8 mouse cellular contexts compared by ENCODE assay signal in the genomic region with DNA sequence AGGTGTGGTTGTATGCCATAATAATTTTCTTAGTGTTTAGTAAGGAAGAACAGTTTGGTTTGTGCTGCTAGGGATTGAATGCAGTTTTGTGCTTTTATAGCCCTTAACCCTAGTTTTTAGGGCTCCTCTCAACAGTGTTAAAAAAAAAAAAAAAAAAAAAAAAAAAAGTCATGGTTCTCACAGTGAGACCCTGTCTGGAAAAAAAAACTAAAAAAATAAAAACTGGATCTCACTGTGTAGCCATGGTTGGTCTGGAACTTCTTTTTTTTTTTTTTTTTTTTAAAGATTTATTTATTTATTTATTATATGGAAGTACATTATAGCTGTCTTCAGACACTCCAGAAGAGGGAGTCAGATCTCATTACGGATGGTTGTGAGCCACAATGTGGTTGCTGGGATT. TPM values are rescaled to one million over a fixed set of nuclear protein-coding genes. Genes with fewer than 3 reads are reported as not detected.
DNase-seq lines count a peak whose midpoint lies in the region; ATAC-seq and TF ChIP-seq lines count a peak whose summit lies in the region.
"Not testable (repeated sequence)": the region's sequence is repeated elsewhere in the genome, so short reads cannot be mapped to it uniquely, and the experiment has no call there.

No protein-coding gene starts in this region.

- WGBS in embryonic facial prominence, embryonic 15.5 days, result 84% methylated on average over 1 of the region's 1 CpGs
- 75% methylated on average over 1 of the region's 1 CpGs for WGBS in heart, embryonic 12.5 days
- WGBS in hindbrain, embryonic 14.5 days, result 55% methylated on average over 1 of the region's 1 CpGs
- WGBS in limb, embryonic 13.5 days, result 81% methylated on average over 1 of the region's 1 CpGs
- whole genome bisulfite sequencing in liver, embryonic 15.5 days (ENCODE audit: insufficient replicate concordance), result 93% methylated on average over 1 of the region's 1 CpGs
- 69% methylated on average over 1 of the region's 1 CpGs for WGBS in stomach, embryonic 15.5 days

- H3K9me3 ChIP-seq in ES-E14 (ENCODE audit: control insufficient read depth, insufficient read depth, low read depth, low read length); embryonic facial prominence, embryonic 15.5 days (replicated peaks); heart, embryonic 12.5 days (replicated peaks); hindbrain, embryonic 14.5 days (ENCODE audit: control insufficient read depth, low read length); limb, embryonic 13.5 days; liver, embryonic 15.5 days (replicated peaks); megakaryocyte, embryonic 14.5 days; stomach, embryonic 15.5 days: not testable (repeated sequence)

- H3K4me3 ChIP-seq in ES-E14 (ENCODE audit: insufficient read depth in 1 of 2, low read depth in 1 of 2, low read length in 2 of 2, poor library complexity in 1 of 2, severe bottlenecking in 1 of 2), result peak overlapping the region in 1 of 2 experiments; percentile 84; a peak in 1 of 4 replicates
- H3K4me3 ChIP-seq in embryonic facial prominence, embryonic 15.5 days (replicated peaks); heart, embryonic 12.5 days; hindbrain, embryonic 14.5 days (replicated peaks; ENCODE audit: low read length); stomach, embryonic 15.5 days (replicated peaks): not testable (repeated sequence)
- H3K4me3 ChIP-seq in limb, embryonic 13.5 days, result peak overlapping the region; percentile 71; the same call in 1 of the 2 replicates
- peak overlapping the region; percentile 76; the same call in 1 of the 2 replicates for H3K4me3 ChIP-seq in liver, embryonic 15.5 days (replicated peaks)
- H3K4me3 ChIP-seq in megakaryocyte, embryonic 14.5 days (replicated peaks), result peak overlapping the region; percentile 98

- not testable (repeated sequence) for H3K9ac ChIP-seq in ES-E14 (ENCODE audit: insufficient read depth, low read depth, low read length, poor library complexity, severe bottlenecking); embryonic facial prominence, embryonic 15.5 days; heart, embryonic 12.5 days; hindbrain, embryonic 14.5 days; limb, embryonic 13.5 days; stomach, embryonic 15.5 days
- H3K9ac ChIP-seq in liver, embryonic 15.5 days, result 0 out of 2 replicates have a peak overlapping the region, but pooled peaks have one; percentile 88

- not testable (repeated sequence) for H3K4me1 ChIP-seq in ES-E14 (ENCODE audit: control insufficient read depth in 2 of 2, insufficient read depth in 2 of 2, low read length in 2 of 2, poor library complexity in 1 of 2); embryonic facial prominence, embryonic 15.5 days; heart, embryonic 12.5 days (replicated peaks); hindbrain, embryonic 14.5 days (replicated peaks; ENCODE audit: control insufficient read depth, insufficient read depth, low read length); limb, embryonic 13.5 days; stomach, embryonic 15.5 days
- peaks cover 36% of the 10 kb centered on the region for H3K4me1 ChIP-seq in liver, embryonic 15.5 days (replicated peaks)
- peaks cover 36% of the 10 kb centered on the region for H3K4me1 ChIP-seq in megakaryocyte, embryonic 14.5 days

- not testable (repeated sequence) for H3K27me3 ChIP-seq in embryonic facial prominence, embryonic 15.5 days; heart, embryonic 12.5 days (replicated peaks); hindbrain, embryonic 14.5 days (ENCODE audit: control insufficient read depth, insufficient read depth, low read length); limb, embryonic 13.5 days; liver, embryonic 15.5 days; megakaryocyte, embryonic 14.5 days (replicated peaks); stomach, embryonic 15.5 days (replicated peaks)

- not testable (repeated sequence) for DNase-seq in ES-E14 (ENCODE audit: low read depth, low spot score); hindbrain, embryonic 14.5 days (ENCODE audit: low spot score)

- H3K27ac ChIP-seq in ES-E14 (ENCODE audit: insufficient read depth, low read depth, low read length, poor library complexity, severe bottlenecking); embryonic facial prominence, embryonic 15.5 days (replicated peaks); heart, embryonic 12.5 days (ENCODE audit: poor library complexity, severe bottlenecking); hindbrain, embryonic 14.5 days; limb, embryonic 13.5 days; stomach, embryonic 15.5 days: not testable (repeated sequence)
- peak overlapping the region; percentile 98; the same call in 1 of the 2 replicates for H3K27ac ChIP-seq in liver, embryonic 15.5 days (replicated peaks)

- H3K36me3 ChIP-seq in ES-E14 (ENCODE audit: control insufficient read depth, insufficient read depth, low read length, poor library complexity, severe bottlenecking); embryonic facial prominence, embryonic 15.5 days; heart, embryonic 12.5 days; hindbrain, embryonic 14.5 days (replicated peaks; ENCODE audit: control insufficient read depth, insufficient read depth); limb, embryonic 13.5 days; liver, embryonic 15.5 days (replicated peaks); stomach, embryonic 15.5 days: not testable (repeated sequence)
- peaks cover 10% of the 10 kb centered on the region for H3K36me3 ChIP-seq in megakaryocyte, embryonic 14.5 days (replicated peaks; ENCODE audit: low read length)

- ATAC-seq in embryonic facial prominence, embryonic 15.5 days (ENCODE audit: insufficient number of reproducible peaks, low FRiP score, low TSS enrichment, low read depth); heart, embryonic 12.5 days (ENCODE audit: insufficient number of reproducible peaks, low FRiP score); hindbrain, embryonic 14.5 days (ENCODE audit: low FRiP score); limb, embryonic 13.5 days (ENCODE audit: low FRiP score, low read depth); liver, embryonic 15.5 days (ENCODE audit: insufficient read depth); stomach, embryonic 15.5 days (ENCODE audit: insufficient read depth, low FRiP score, low read depth): not testable (repeated sequence)

- in situ Hi-C loops in ES-E14 (cut with MboI; ENCODE audit: low sequenced_read_pairs in 2 of 2, unreplicated experiment in 2 of 2), result not testable (repeated sequence)

- H3K4me2 ChIP-seq in embryonic facial prominence, embryonic 15.5 days (replicated peaks), result peak overlapping the region; percentile 63; the same call in 1 of the 2 replicates
- 0 out of 2 replicates have a peak overlapping the region, but pooled peaks have one; percentile 78 for H3K4me2 ChIP-seq in heart, embryonic 12.5 days
- 0 out of 2 replicates have a peak overlapping the region, but pooled peaks have one; percentile 56 for H3K4me2 ChIP-seq in hindbrain, embryonic 14.5 days (replicated peaks)
- H3K4me2 ChIP-seq in limb, embryonic 13.5 days (replicated peaks), result peak overlapping the region; percentile 66; the same call in 1 of the 2 replicates
- H3K4me2 ChIP-seq in liver, embryonic 15.5 days, result peak overlapping the region; percentile 100
- H3K4me2 ChIP-seq in stomach, embryonic 15.5 days, result peak overlapping the region; percentile 74; the same call in 1 of the 2 replicates

TF ChIP-seq in ES-E14, 5 proteins besides CTCF, POLR2A, EP300 and RAD21:
- TF ChIP-seq ZNF384 (IDR thresholded peaks at IDR 0.05; ENCODE audit: low read depth, low read length), result peak; percentile 83

RNA-seq across cellular contexts. Expression of a gene that starts 2.2 kb away (rescaled TPM):
- 24.9 and 26.6 TPM in 2 replicates for total RNA-seq in ES-E14 (2012; rRNA removed)
- polyA plus RNA-seq in embryonic facial prominence, embryonic 15.5 days (2015; fragmentation: Nextera tagmentation; extraction: Ambion mirVana), result 12.7 and 13.2 TPM in 2 replicates
- 10.3 and 11.7 TPM in 2 replicates for polyA plus RNA-seq in heart, embryonic 12.5 days (2016; fragmentation: Nextera tagmentation; extraction: Ambion mirVana)
- polyA plus RNA-seq in hindbrain, embryonic 14.5 days (2014; fragmentation: Nextera tagmentation; extraction: Ambion mirVana), result 7.0 TPM in 2 replicates
- polyA plus RNA-seq in limb, embryonic 13.5 days (2015; fragmentation: Nextera tagmentation; extraction: Ambion mirVana), result 13.7 and 15.6 TPM in 2 replicates
- 4.6 and 5.1 TPM in 2 replicates for polyA plus RNA-seq in liver, embryonic 15.5 days (2015; fragmentation: Nextera tagmentation; extraction: Ambion mirVana)
- polyA plus RNA-seq in megakaryocyte, embryonic 14.5 days (2012; ENCODE audit: insufficient read depth, low replicate concordance), result 0.28 and 1.6 TPM in 2 replicates
- polyA plus RNA-seq in stomach, embryonic 15.5 days (2015; fragmentation: Nextera tagmentation; extraction: Ambion mirVana), result 17.1 and 17.4 TPM in 2 replicates

RNA-seq across cellular contexts. Expression of a gene that starts 13.0 kb away (rescaled TPM):
- total RNA-seq in ES-E14 (2012; rRNA removed), result 70.5 and 78.6 TPM in 2 replicates
- polyA plus RNA-seq in embryonic facial prominence, embryonic 15.5 days (2015; fragmentation: Nextera tagmentation; extraction: Ambion mirVana), result 138 and 139 TPM in 2 replicates
- 158 TPM in 2 replicates for polyA plus RNA-seq in heart, embryonic 12.5 days (2016; fragmentation: Nextera tagmentation; extraction: Ambion mirVana)
- polyA plus RNA-seq in hindbrain, embryonic 14.5 days (2014; fragmentation: Nextera tagmentation; extraction: Ambion mirVana), result 549 and 625 TPM in 2 replicates
- 102 and 106 TPM in 2 replicates for polyA plus RNA-seq in limb, embryonic 13.5 days (2015; fragmentation: Nextera tagmentation; extraction: Ambion mirVana)
- 69.6 and 71.7 TPM in 2 replicates for polyA plus RNA-seq in liver, embryonic 15.5 days (2015; fragmentation: Nextera tagmentation; extraction: Ambion mirVana)
- 30.0 and 59.9 TPM in 2 replicates for polyA plus RNA-seq in megakaryocyte, embryonic 14.5 days (2012; ENCODE audit: insufficient read depth, low replicate concordance)
- polyA plus RNA-seq in stomach, embryonic 15.5 days (2015; fragmentation: Nextera tagmentation; extraction: Ambion mirVana), result 140 and 149 TPM in 2 replicates
